Mouse (Mus musculus): ENCODE results near the gene Pdcd4. TPM values are rescaled to one million over a fixed set of nuclear protein-coding genes. Genes with fewer than 3 reads are reported as not detected.
"Not testable (repeated sequence)": the region's sequence is repeated elsewhere in the genome, so short reads cannot be mapped to it uniquely, and the experiment has no call there.

Pdcd4 gene
- polyA plus RNA-seq, 1 experiment from 2014 or later, result 204 TPM

GRCm38 (mm10) chr19:53919541-53919940 lies 27.5 kb downstream of the Pdcd4 start:
- H3K27ac ChIP-seq (replicated peaks), result no peak overlapping the region
- H3K9me3 ChIP-seq (ENCODE audit: control insufficient read depth, low read length), result no peaks in the 10 kb centered on the region
- no peak overlapping the region for H3K9ac ChIP-seq (ENCODE audit: low read length)
- DNase-seq (ENCODE audit: low spot score), result no peak
- H3K27me3 ChIP-seq (ENCODE audit: control insufficient read depth, insufficient read depth, low read length), result no peaks in the 10 kb centered on the region
- TF ChIP-seq CTCF (IDR thresholded peaks at IDR 0.05; ENCODE audit: low read depth) (no peak), EP300 (optimal IDR thresholded peaks at IDR 0.05) (no peak)
- H3K4me2 ChIP-seq (replicated peaks; ENCODE audit: low read depth), result no peak overlapping the region
- WGBS, result 86% methylated on average over 10 of the region's 10 CpGs
- ATAC-seq (ENCODE audit: low FRiP score, low TSS enrichment), result no peak
- H3K36me3 ChIP-seq (ENCODE audit: control insufficient read depth, insufficient read depth, low read length), result peaks cover 32% of the 10 kb centered on the region
- H3K4me3 ChIP-seq (ENCODE audit: low read depth, low read length), result no peak overlapping the region
- H3K4me1 ChIP-seq (replicated peaks; ENCODE audit: control insufficient read depth, insufficient read depth), result no peaks in the 10 kb centered on the region

- not testable (repeated sequence) for H3K4me3 ChIP-seq (ENCODE audit: low read depth, low read length); H3K9me3 ChIP-seq (ENCODE audit: control insufficient read depth, low read length); DNase-seq (ENCODE audit: low spot score); H3K27me3 ChIP-seq (ENCODE audit: control insufficient read depth, insufficient read depth, low read length); H3K9ac ChIP-seq (ENCODE audit: low read length); H3K27ac ChIP-seq (replicated peaks); H3K4me1 ChIP-seq (replicated peaks; ENCODE audit: control insufficient read depth, insufficient read depth); H3K4me2 ChIP-seq (replicated peaks; ENCODE audit: low read depth); ATAC-seq (ENCODE audit: low FRiP score, low TSS enrichment)
- H3K36me3 ChIP-seq (ENCODE audit: control insufficient read depth, insufficient read depth, low read length), result peaks cover 30% of the 10 kb centered on the region
- 95% methylated on average over 3 of the region's 3 CpGs for WGBS
Observed at GRCm38 (mm10) chr19:53921996-53922395, 30.0 kb downstream of the Pdcd4 start.

DNA sequence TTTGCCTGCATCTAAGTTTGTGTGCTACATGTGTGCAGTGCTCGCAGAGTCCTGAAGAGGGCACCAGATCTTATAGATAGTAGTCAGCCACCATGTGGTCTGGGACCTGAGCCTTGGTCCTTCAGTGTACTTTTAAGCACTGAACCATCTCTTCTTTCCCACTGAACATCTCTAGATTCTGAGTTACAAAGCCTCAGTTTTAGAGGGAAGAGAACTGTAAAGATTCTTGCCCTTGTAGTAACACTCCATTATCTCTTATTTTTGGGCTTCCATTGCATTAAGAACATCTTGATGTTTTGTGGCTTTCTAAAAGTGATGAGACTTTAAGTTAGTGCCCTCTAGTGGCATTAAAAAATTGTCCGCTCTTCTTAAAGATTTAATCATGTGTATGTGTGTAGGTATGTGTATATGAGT lies 33.3 kb downstream of the Pdcd4 start:
- Histone ChIP-seq H3K4me2 (replicated peaks; ENCODE audit: low read depth) (no peak overlapping the region), H3K9ac (ENCODE audit: low read length) (no peak overlapping the region), H3K27me3 (ENCODE audit: control insufficient read depth, insufficient read depth, low read length) (no peaks in the 10 kb centered on the region), H3K36me3 (ENCODE audit: control insufficient read depth, insufficient read depth, low read length) (peaks cover 17% of the 10 kb centered on the region; the same call in 1 of the 2 replicates), H3K4me1 (replicated peaks; ENCODE audit: control insufficient read depth, insufficient read depth) (no peaks in the 10 kb centered on the region), H3K4me3 (ENCODE audit: low read depth, low read length) (no peak overlapping the region), H3K27ac (replicated peaks) (no peak overlapping the region), H3K9me3 (ENCODE audit: control insufficient read depth, low read length) (no peaks in the 10 kb centered on the region)
- no peak for ATAC-seq (ENCODE audit: low FRiP score, low TSS enrichment)
- WGBS, result 90% methylated on average over 2 of the region's 2 CpGs
- DNase-seq (ENCODE audit: low spot score), result no peak
- peak; percentile 59 for TF ChIP-seq CTCF (IDR thresholded peaks at IDR 0.05; ENCODE audit: low read depth)
- no peak for TF ChIP-seq EP300 (optimal IDR thresholded peaks at IDR 0.05)

DNA sequence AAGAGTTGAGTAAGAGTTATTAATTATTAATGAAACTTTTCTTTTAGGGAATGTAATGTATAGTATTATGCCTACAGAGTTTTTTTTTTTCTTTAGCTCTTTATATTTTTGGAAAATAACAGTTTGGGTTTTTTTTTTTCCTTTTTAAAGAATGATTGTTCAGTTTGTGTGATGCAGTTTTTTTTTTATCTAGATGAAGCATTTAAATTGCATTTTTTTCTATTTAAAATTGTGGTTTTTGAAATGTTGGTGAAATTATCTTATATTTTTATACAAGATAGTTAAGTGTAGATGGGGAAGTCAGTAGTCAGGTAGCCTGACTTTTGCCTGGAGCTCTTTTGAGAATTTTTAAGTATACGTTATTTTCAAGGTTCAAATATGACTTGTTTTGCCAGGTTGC lies 34.7 kb downstream of the Pdcd4 start:
- Histone ChIP-seq H3K9me3 (ENCODE audit: control insufficient read depth, low read length) (no peaks in the 10 kb centered on the region), H3K4me2 (replicated peaks; ENCODE audit: low read depth) (no peak overlapping the region), H3K4me3 (ENCODE audit: low read depth, low read length) (no peak overlapping the region), H3K27me3 (ENCODE audit: control insufficient read depth, insufficient read depth, low read length) (no peaks in the 10 kb centered on the region), H3K9ac (ENCODE audit: low read length) (no peak overlapping the region), H3K36me3 (ENCODE audit: control insufficient read depth, insufficient read depth, low read length) (peaks cover 14% of the 10 kb centered on the region; the same call in 1 of the 2 replicates), H3K27ac (replicated peaks) (no peak overlapping the region), H3K4me1 (replicated peaks; ENCODE audit: control insufficient read depth, insufficient read depth) (no peaks in the 10 kb centered on the region)
- no peak for TF ChIP-seq CTCF (IDR thresholded peaks at IDR 0.05; ENCODE audit: low read depth)
- no peak for TF ChIP-seq EP300 (optimal IDR thresholded peaks at IDR 0.05)
- ATAC-seq (ENCODE audit: low FRiP score, low TSS enrichment) (no peak), DNase-seq (ENCODE audit: low spot score) (no peak)
- 93% methylated on average over 1 of the region's 1 CpGs for WGBS

DNA sequence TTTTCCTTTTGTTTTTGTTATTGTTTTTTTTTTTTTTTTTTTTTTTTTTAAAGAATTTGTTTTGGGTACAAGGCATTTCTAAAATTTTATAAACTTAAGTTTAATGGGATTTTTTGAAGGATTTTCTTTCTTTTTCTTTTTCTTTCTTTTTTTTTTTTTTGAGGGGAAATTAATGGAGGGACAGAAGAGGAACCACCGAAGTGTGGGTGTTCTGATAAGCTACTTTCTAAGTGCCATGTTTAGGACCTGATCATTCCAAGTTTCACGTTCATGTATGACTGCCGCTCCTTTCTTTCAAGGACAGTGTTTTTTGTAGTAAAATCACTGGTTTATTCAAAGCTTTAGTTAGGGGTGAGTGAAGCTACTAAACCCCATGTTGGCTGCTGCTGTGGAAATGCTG lies 37.2 kb downstream of the Pdcd4 start:
- no peak for ATAC-seq (ENCODE audit: low FRiP score, low TSS enrichment)
- Histone ChIP-seq H3K9me3 (ENCODE audit: control insufficient read depth, low read length) (no peaks in the 10 kb centered on the region), H3K27ac (replicated peaks) (no peak overlapping the region), H3K9ac (ENCODE audit: low read length) (no peak overlapping the region), H3K36me3 (ENCODE audit: control insufficient read depth, insufficient read depth, low read length) (peaks cover 9% of the 10 kb centered on the region; the same call in 1 of the 2 replicates), H3K4me1 (replicated peaks; ENCODE audit: control insufficient read depth, insufficient read depth) (no peaks in the 10 kb centered on the region), H3K27me3 (ENCODE audit: control insufficient read depth, insufficient read depth, low read length) (no peaks in the 10 kb centered on the region), H3K4me2 (replicated peaks; ENCODE audit: low read depth) (no peak overlapping the region), H3K4me3 (ENCODE audit: low read depth, low read length) (no peak overlapping the region)
- WGBS, result 87% methylated on average over 3 of the region's 3 CpGs
- TF ChIP-seq EP300 (optimal IDR thresholded peaks at IDR 0.05), result no peak
- TF ChIP-seq CTCF (IDR thresholded peaks at IDR 0.05; ENCODE audit: low read depth), result no peak
- DNase-seq (ENCODE audit: low spot score), result no peak

GRCm38 (mm10) chr19:53933050-53933449 lies 41.0 kb downstream of the Pdcd4 start:
- Histone ChIP-seq H3K9ac (ENCODE audit: low read length) (no peak overlapping the region), H3K36me3 (ENCODE audit: control insufficient read depth, insufficient read depth, low read length) (peaks cover 5% of the 10 kb centered on the region; the same call in 1 of the 2 replicates), H3K27ac (replicated peaks) (no peak overlapping the region), H3K9me3 (ENCODE audit: control insufficient read depth, low read length) (no peaks in the 10 kb centered on the region), H3K27me3 (ENCODE audit: control insufficient read depth, insufficient read depth, low read length) (no peaks in the 10 kb centered on the region), H3K4me3 (ENCODE audit: low read depth, low read length) (no peak overlapping the region), H3K4me1 (replicated peaks; ENCODE audit: control insufficient read depth, insufficient read depth) (no peaks in the 10 kb centered on the region), H3K4me2 (replicated peaks; ENCODE audit: low read depth) (no peak overlapping the region)
- ATAC-seq (ENCODE audit: low FRiP score, low TSS enrichment) (no peak), DNase-seq (ENCODE audit: low spot score) (no peak)
- TF ChIP-seq EP300 (optimal IDR thresholded peaks at IDR 0.05), result no peak
